Mouse (Mus musculus) C2C12 (cell line): ENCODE data around the gene Hgfac.

Experiments
- CTCF ChIP-seq: IDR thresholded peaks from one replicate; pipeline ENCODE4 v1.5.1; 2011; ENCODE audit not compliant: control insufficient read depth, insufficient read depth, insufficient read length
- MAX ChIP-seq: IDR thresholded peaks from one replicate; pipeline ENCODE4 v1.6.1; 2011; ENCODE audit warnings: mild to moderate bottlenecking, control low read depth

DNA sequence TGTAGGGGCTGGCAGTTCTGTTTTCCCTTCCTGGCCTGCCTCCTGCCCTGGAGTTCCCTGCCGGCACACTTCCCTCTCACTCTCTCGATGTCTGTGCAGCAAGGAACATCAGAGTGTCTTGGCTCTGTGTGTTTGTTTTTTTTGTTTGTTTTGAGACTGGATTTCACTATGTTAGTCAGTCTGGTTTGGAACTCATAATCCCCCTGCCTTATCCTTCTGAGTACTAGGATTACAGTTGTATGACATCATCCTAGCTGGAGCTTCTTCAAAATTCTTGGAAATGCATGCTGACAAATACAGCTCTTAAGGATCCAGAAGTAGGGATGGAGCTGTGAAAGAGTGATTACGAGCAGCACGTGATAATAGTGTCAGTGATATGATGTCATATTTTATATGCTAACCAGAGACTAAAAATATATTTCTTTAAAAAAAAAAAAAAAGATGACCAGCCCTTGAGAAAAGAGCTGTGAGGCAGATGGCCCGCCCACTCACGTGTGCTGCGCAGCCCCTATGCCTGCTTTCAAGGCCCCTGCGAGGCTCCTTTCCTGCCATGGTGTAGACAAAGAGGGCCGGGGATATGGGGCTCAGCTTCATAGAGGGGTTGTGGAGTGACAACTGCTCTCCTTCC is 21.5 kb upstream of the Hgfac start:
- no peak for TF ChIP-seq CTCF
- no peak for TF ChIP-seq MAX
